Mouse (Mus musculus) limb, embryonic 12.5 days (tissue): ENCODE results near the gene Rtca. TPM values are rescaled to one million over a fixed set of nuclear protein-coding genes. Genes with fewer than 3 reads are reported as not detected.
A peak's percentile ranks its signal among the peaks of the same experiment; 100 is the strongest.

Source experiments
- ATAC-seq: fragments of 200-750 bp; cut with Nextera tagmentation; 2 replicates; pipeline ENCODE4 v1.8.0; 2017; ENCODE audit warnings: low read depth, moderate TSS enrichment; ENCODE audit not compliant: insufficient number of reproducible peaks, insufficient read depth, low FRiP score, low TSS enrichment
- H3K27ac ChIP-seq: fragments of 300-500 bp; sonication (generic); 2 replicates; pipeline ENCODE4 v1.5.1; 2016; ENCODE audit warnings: mild to moderate bottlenecking, moderate library complexity
- H3K27me3 ChIP-seq: fragments of 300-500 bp; sonication (generic); 2 replicates; pipeline ENCODE4 v1.6.1; 2016; ENCODE audit warnings: mild to moderate bottlenecking, moderate library complexity
- H3K36me3 ChIP-seq: fragments of 300-500 bp; sonication (generic); 2 replicates; pipeline ENCODE4 v1.6.1; 2016; ENCODE audit warnings: mild to moderate bottlenecking, moderate library complexity
- H3K4me1 ChIP-seq: fragments of 300-500 bp; sonication (generic); replicated peaks from 2 replicates; pipeline ENCODE4 v1.6.1; 2016
- H3K4me2 ChIP-seq: fragments of 300-500 bp; sonication (generic); 2 replicates; pipeline ENCODE4 v1.6.1; 2016; ENCODE audit warnings: mild to moderate bottlenecking, moderate library complexity
- H3K4me3 ChIP-seq: fragments of 300-500 bp; sonication (generic); replicated peaks from 2 replicates; pipeline ENCODE4 v1.5.1; 2016; ENCODE audit warnings: mild to moderate bottlenecking
- H3K9ac ChIP-seq: fragments of 300-500 bp; sonication (generic); replicated peaks from 2 replicates; pipeline ENCODE4 v1.6.1; 2016; ENCODE audit warnings: mild to moderate bottlenecking, moderate library complexity
- H3K9me3 ChIP-seq: fragments of 300-500 bp; sonication (generic); 2 replicates; pipeline ENCODE4 v1.6.1; 2016; ENCODE audit warnings: mild to moderate bottlenecking, moderate library complexity
- WGBS: fragments of 180-500 bp; shearing (Covaris S2); methylation state at CpG from one replicate; pipeline ENCODE4 v1.1.7; 2016; 5-methylcytosine and 5-hydroxymethylcytosine counted together
- polyA plus RNA-seq: library from polyadenylated mRNA; unstranded; fragments of >200 nt; fragmentation: Nextera tagmentation; extraction: Ambion mirVana; gene quantifications from 2 replicates; pipeline ENCODE4 v1.2.1, GENCODE M21; 2016

Rtca gene
- polyA plus RNA-seq: 81.4 and 89.9 TPM in 2 replicates

GRCm38 (mm10) chr3:116507772-116508351, at the start of gene Rtca:
Gene Rtca (minus strand): TSS chr3:116508208.
- H3K27ac ChIP-seq: peak within 1 kb of the TSS; percentile 73
- H3K27me3 ChIP-seq: no peaks in the 10 kb centered on the region
- peak within 1 kb of the TSS; percentile 96 for H3K9ac ChIP-seq
- H3K9me3 ChIP-seq: no peaks in the 10 kb centered on the region
- H3K4me1 ChIP-seq: peaks cover 13% of the 10 kb centered on the region
- WGBS: under 1% methylated on average over 39 of the region's 44 CpGs
- ATAC-seq: peak; percentile 92
- peak within 1 kb of the TSS; percentile 79 for H3K4me2 ChIP-seq
- H3K36me3 ChIP-seq: peaks cover 39% of the 10 kb centered on the region
- peak within 1 kb of the TSS; percentile 99 for H3K4me3 ChIP-seq

GRCm38 (mm10) chr3:116551362-116551761, 43.4 kb upstream of the Rtca start:
- Histone ChIP-seq H3K36me3 (peaks cover 37% of the 10 kb centered on the region), H3K4me2 (no peak overlapping the region), H3K9ac (no peak overlapping the region), H3K4me1 (no peaks in the 10 kb centered on the region), H3K27me3 (no peaks in the 10 kb centered on the region), H3K9me3 (no peaks in the 10 kb centered on the region), H3K4me3 (no peak overlapping the region), H3K27ac (no peak overlapping the region)
- WGBS: 87% methylated on average over 5 of the region's 5 CpGs
- ATAC-seq: no peak

GRCm38 (mm10) chr3:116547430-116547829, 39.4 kb upstream of the Rtca start:
- H3K9me3 ChIP-seq: no peaks in the 10 kb centered on the region
- H3K4me1 ChIP-seq: no peaks in the 10 kb centered on the region
- H3K4me3 ChIP-seq: no peak overlapping the region
- peaks cover 66% of the 10 kb centered on the region for H3K36me3 ChIP-seq
- H3K9ac ChIP-seq: no peak overlapping the region
- H3K4me2 ChIP-seq: no peak overlapping the region
- 89% methylated on average over 5 of the region's 5 CpGs for WGBS
- H3K27me3 ChIP-seq: no peaks in the 10 kb centered on the region
- no peak overlapping the region for H3K27ac ChIP-seq
- ATAC-seq: no peak

- H3K4me3 ChIP-seq: no peak overlapping the region
- 68% methylated on average over 3 of the region's 3 CpGs for WGBS
- no peaks in the 10 kb centered on the region for H3K27me3 ChIP-seq
- no peak for ATAC-seq
- no peak overlapping the region for H3K27ac ChIP-seq
- H3K4me2 ChIP-seq: no peak overlapping the region
- H3K9me3 ChIP-seq: no peaks in the 10 kb centered on the region
- peaks cover 86% of the 10 kb centered on the region for H3K36me3 ChIP-seq
- H3K9ac ChIP-seq: no peak overlapping the region
- no peaks in the 10 kb centered on the region for H3K4me1 ChIP-seq
Measured at GRCm38 (mm10) chr3:116542532-116542931, 34.5 kb upstream of the Rtca start.

- peaks cover 86% of the 10 kb centered on the region for H3K36me3 ChIP-seq
- H3K27ac ChIP-seq: no peak overlapping the region
Measured at GRCm38 (mm10) chr3:116542070-116542469, 34.1 kb upstream of the Rtca start.

GRCm38 (mm10) chr3:116537200-116537573, 29.2 kb upstream of the Rtca start:
- H3K4me3 ChIP-seq: no peak overlapping the region
- peaks cover 78% of the 10 kb centered on the region for H3K36me3 ChIP-seq
- no peak for ATAC-seq
- no peak overlapping the region for H3K4me2 ChIP-seq
- H3K4me1 ChIP-seq: no peaks in the 10 kb centered on the region
- H3K27me3 ChIP-seq: no peaks in the 10 kb centered on the region
- no peak overlapping the region for H3K27ac ChIP-seq
- no peaks in the 10 kb centered on the region for H3K9me3 ChIP-seq
- WGBS: 39% methylated on average over 6 of the region's 6 CpGs
- H3K9ac ChIP-seq: no peak overlapping the region

More at GRCm38 (mm10) chr3:116542070-116542469, 34.1 kb upstream of the Rtca start:
- WGBS: 64% methylated on average over 2 of the region's 2 CpGs
- Histone ChIP-seq H3K4me2 (no peak overlapping the region), H3K27me3 (no peaks in the 10 kb centered on the region), H3K9me3 (no peaks in the 10 kb centered on the region), H3K4me1 (no peaks in the 10 kb centered on the region), H3K4me3 (no peak overlapping the region), H3K9ac (no peak overlapping the region)
- ATAC-seq: no peak

GRCm38 (mm10) chr3:116536428-116537199, 28.6 kb upstream of the Rtca start:
- Histone ChIP-seq H3K4me2 (no peak overlapping the region), H3K4me3 (no peak overlapping the region), H3K36me3 (peaks cover 72% of the 10 kb centered on the region), H3K27ac (no peak overlapping the region), H3K9me3 (no peaks in the 10 kb centered on the region), H3K4me1 (no peaks in the 10 kb centered on the region), H3K27me3 (no peaks in the 10 kb centered on the region), H3K9ac (no peak overlapping the region)
- ATAC-seq: no peak
- 37% methylated on average over 16 of the region's 16 CpGs for WGBS

- Histone ChIP-seq H3K4me1 (no peaks in the 10 kb centered on the region), H3K9me3 (no peaks in the 10 kb centered on the region), H3K4me2 (no peak overlapping the region), H3K9ac (no peak overlapping the region), H3K36me3 (peaks cover 29% of the 10 kb centered on the region), H3K4me3 (no peak overlapping the region), H3K27ac (no peak overlapping the region), H3K27me3 (no peaks in the 10 kb centered on the region)
- WGBS: 94% methylated on average over 4 of the region's 4 CpGs
- ATAC-seq: no peak
Measured at GRCm38 (mm10) chr3:116530826-116531225, 22.8 kb upstream of the Rtca start.

GRCm38 (mm10) chr3:116529741-116530140, 21.7 kb upstream of the Rtca start:
- Histone ChIP-seq H3K9me3 (no peaks in the 10 kb centered on the region), H3K4me1 (no peaks in the 10 kb centered on the region), H3K4me2 (no peak overlapping the region), H3K4me3 (no peak overlapping the region), H3K27me3 (no peaks in the 10 kb centered on the region), H3K36me3 (peaks cover 19% of the 10 kb centered on the region), H3K27ac (no peak overlapping the region), H3K9ac (no peak overlapping the region)
- ATAC-seq: no peak
- 70% methylated on average over 4 of the region's 5 CpGs for WGBS

GRCm38 (mm10) chr3:116520141-116520761, 12.2 kb upstream of the Rtca start:
- Histone ChIP-seq H3K4me1 (no peaks in the 10 kb centered on the region), H3K9ac (no peak overlapping the region), H3K27me3 (no peaks in the 10 kb centered on the region), H3K36me3 (peaks cover 12% of the 10 kb centered on the region), H3K9me3 (no peaks in the 10 kb centered on the region), H3K4me3 (no peak overlapping the region), H3K27ac (no peak overlapping the region), H3K4me2 (no peak overlapping the region)
- ATAC-seq: no peak
- WGBS: 91% methylated on average over 12 of the region's 12 CpGs

- WGBS: under 1% methylated on average over 36 of the region's 36 CpGs
- Histone ChIP-seq H3K4me2 (peak within 1 kb of the TSS; percentile 68), H3K4me1 (peaks cover 9% of the 10 kb centered on the region), H3K27ac (0 out of 2 replicates have a peak within 1 kb of the TSS, but pooled peaks have one; percentile 29), H3K4me3 (peak within 1 kb of the TSS; percentile 66), H3K9ac (peak within 1 kb of the TSS; percentile 63), H3K9me3 (no peaks in the 10 kb centered on the region), H3K27me3 (no peaks in the 10 kb centered on the region), H3K36me3 (no peaks in the 10 kb centered on the region; the same call in 1 of the 2 replicates)
- peak; percentile 95 for ATAC-seq
Measured at GRCm38 (mm10) chr3:116512904-116513716, 5.1 kb upstream of the Rtca start, which contains the start of gene Dbt. Gene Dbt (plus strand): TSS chr3:116513070.
